Mouse (Mus musculus) T-cell, adult 2 months (primary cell): ENCODE measurements around the gene Klhl12.

Experiments used
- DNase-seq: peaks from one replicate; pipeline ENCODE4 v3.0.0; 2022; ENCODE audit warnings: low spot score

Klhl12 gene

DNA sequence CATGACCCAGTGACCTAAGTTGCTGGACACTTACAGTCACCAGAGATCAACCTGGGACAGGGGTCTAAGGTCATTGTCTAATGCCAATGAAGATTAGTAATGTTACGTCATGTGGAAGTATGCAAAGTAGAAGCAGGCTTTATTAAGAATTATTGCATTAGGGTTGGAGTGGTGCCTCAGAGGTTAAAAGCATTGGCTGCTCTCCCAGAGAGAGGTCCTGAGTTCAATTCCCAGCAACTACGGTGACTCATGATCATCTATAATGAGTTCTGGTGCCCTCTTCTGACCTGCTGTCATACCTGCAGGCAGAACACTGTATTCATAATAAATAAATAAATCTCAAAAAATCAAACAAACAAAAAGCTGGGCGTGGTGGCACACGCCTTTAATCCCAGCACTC is 5.1 kb upstream of the Klhl12 start:
- DNase-seq: no peak

DNA sequence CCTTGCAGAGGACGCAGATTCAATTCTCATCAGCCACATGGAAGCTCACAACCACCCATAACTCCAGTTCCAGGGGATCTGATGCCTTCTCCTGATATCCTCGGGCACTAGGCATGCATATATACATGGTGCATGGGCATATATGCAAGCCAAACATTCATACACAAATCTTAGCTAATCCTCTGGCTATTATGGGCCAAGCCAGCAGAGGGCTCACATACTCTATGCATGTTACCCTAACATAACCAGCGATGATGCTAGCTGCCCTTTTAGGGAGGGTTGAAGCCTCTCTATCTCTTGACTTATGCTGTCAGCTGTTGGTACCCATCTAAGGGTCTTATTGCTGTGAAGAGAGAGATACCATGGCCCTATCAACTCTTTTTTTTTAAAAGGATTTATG is 4.3 kb upstream of the Klhl12 start:
- DNase-seq: peak; percentile 54

DNA sequence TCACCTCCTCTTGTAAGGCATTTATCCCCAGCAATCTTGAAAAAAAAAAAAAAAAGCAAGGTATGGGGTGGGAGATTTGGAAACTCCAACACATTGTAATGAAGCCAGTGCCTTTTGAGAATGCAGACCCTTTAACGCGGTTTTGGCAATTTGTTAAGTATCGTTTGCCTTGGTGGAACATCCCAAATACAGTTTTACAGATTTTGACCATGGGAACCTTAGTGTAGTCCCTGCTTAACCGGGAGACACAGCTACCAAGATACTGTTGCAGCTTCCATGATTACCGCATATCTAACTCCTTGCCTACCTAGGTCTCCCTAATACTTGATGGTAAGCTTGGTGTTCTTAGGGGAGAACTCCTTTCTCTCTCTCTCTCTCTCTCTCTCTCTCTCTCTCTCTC is 729 bp downstream of the Klhl12 start:
- DNase-seq: no peak

DNA sequence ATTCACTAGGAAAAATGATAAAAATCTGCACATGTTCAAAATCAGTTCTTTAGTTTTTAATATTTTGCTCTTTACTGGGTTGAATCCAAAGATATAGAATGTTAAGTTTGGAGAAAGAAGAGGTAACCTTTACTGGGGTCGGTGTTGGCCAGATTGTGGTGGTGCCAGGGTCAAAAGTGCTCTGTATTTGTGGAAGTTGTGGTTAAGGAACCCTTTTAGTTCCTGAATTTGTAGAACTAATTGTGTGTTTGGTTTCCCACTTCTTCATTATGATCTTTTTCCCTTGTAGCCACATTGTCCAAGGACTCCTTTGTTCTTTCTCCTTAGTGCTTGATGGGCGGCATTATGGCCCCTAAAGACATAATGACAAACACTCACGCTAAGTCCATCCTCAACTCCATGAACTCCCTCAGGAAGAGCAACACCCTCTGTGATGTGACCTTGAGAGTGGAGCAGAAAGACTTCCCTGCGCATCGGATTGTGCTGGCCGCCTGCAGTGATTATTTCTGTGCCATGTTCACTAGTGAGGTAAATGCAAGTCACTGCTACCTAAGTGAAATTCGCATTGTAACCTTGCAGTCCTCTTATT is 2.9 kb downstream of the Klhl12 start:
- DNase-seq: no peak

DNA sequence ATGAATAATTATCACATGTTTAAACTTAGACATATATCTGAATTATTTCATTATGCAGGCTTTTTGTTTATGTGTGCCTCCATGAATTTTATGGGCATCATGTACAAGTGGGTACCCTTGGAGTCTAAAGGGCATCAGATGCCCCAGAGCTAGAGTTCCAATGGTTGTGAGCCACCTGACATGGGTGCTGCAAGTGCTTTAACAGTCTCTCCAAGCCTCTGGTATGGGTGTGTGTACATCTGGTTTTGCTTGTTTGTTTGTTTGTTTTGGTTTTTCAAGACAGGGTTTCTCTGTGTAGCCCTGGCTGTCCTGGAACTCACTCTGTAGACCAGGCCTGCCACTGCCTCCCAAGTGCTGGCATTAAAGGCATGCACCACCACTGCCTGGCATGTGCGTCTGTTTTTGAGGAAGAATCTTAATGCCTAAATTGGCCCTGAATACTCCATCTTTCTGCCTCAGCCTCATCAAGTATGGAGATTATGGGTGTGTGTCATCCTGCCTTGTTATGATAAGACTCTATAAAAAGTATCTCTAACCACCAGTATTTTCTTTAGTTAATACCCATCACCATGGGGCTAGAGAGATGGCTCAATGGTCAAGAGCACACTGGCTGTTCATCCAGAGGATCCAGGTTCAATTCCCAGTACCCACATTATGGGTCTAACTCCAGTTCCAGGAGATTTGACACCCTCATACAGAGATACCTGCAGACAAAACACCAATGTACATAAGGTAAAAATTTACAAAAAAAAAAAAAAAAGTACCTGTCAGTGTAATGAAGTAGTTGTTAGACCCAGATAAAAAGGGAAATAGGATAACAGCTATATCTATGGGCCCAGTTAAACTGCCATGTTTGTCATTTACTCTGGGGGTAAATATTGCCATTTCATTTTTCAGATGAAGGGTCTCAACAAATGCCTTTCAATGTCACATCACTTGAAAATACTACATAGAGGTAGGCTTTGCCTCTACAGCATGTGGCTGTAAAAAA is 5.3 kb downstream of the Klhl12 start:
- DNase-seq: no peak

DNA sequence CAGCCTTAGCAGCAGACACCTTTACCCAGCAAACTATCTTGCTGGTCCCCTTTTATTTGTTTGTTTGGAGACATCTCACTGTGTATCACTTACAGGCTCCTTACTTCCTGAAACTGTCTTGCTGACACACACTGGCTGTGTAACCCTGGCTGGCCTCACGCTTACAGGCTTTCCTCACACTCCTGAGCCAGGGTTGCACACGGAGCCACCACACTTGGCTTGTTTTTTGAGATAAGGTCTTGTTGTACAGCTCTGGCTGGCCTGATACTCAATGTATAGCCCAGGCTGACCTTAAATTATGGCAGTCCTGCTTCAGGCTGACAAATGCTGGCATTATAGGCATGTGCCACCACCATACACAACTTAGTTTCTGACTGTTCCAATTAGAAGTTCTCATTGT is 29.3 kb downstream of the Klhl12 start:
- no peak for DNase-seq

DNA sequence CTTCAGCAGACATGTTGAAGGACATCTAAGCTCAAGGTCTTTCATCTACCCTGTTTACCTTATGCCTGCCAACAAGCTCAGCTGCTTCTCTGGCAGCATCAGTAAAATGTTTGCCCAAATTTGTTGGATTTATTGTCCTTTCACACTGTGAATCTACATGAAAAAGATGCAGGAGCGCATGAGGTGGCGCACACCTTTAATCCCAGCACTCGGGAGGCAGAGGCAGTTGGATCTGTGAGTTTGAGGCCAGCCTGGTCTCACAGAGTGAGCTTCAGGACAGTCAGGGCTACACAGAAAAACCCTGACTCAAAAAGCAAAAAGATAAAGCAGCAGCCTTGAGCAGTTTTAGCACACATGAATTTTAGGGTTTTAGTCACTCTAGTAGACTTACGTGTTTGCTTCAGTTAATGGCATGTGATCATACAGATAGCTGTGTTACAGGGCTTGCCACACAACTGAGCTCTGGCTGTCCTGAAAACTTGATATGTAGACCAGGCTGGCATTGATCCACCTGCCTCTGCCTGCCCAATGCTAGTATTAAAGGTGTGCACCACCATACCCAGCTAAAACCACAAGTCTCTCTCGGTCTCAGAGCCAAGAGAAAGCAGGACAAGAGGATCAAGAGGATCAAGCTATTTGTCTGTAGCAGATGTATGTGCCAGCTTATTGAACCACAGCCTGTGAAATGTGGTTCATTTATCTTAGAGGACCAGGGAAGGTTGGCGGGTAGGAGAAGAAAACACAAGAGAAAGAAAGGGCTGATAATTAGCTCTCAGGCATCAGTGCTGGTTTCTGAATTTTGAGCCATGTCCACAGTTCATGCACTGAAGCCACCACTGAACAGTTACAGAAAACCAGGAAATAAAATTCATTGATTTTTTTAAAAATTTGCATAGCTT is 35.8 kb downstream of the Klhl12 start:
- no peak for DNase-seq

DNA sequence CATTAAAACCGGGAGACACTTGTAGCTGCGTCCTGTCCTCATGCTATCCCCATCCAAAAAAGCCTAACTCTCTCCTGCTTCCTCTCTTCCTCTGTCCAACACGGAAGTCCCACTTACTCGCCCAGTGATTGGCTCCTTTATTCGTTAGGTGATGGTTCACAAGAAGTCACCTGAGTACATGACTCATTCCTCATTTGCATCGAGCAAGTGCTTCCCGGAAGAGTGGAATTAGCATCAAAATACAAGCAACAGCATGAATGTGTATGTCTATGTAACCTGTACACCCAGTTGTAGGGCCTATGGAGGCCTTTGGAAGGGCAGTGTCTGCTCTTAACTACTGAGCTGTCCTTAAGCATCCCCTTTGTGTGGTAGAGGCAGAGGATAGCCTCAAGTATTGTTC is 36.9 kb downstream of the Klhl12 start:
- no peak for DNase-seq

DNA sequence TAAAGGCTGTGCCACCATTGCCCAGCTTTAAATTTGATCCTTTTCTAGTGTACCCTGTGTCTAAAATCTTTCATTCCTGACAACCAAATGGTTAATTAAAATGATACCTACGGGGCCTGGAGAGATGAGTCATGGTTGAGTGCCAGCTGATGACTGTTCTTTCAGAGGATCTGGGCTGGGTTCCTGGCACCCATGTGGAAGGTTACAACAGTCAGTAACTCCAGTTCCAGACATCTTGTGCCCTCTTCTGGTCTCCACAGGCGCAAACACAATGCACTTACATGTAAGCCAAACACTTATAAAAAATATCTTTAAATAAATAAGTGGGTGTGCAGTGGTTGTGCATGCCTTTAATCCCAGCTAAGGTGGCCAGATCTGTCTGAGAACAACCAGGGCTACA is 38.2 kb downstream of the Klhl12 start:
- peak; percentile 5 for DNase-seq

DNA sequence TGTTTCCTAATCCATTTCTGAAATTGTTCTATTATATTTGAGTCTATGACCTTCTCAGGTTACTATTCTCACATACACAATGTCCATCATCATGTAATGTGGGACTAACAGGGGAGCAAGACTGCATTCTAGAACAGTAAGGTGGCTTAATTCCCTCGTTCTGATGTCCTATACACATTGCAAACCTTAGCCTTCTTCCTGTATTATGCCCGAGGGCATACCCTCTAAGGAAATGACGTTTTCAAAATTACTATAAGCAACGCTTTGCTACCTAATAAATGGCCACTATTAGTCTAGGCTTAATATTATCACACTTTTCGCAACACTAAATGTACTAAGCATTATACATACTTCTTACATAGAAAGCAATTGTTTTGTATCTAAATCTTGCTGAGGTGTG is 38.6 kb downstream of the Klhl12 start:
- no peak for DNase-seq

DNA sequence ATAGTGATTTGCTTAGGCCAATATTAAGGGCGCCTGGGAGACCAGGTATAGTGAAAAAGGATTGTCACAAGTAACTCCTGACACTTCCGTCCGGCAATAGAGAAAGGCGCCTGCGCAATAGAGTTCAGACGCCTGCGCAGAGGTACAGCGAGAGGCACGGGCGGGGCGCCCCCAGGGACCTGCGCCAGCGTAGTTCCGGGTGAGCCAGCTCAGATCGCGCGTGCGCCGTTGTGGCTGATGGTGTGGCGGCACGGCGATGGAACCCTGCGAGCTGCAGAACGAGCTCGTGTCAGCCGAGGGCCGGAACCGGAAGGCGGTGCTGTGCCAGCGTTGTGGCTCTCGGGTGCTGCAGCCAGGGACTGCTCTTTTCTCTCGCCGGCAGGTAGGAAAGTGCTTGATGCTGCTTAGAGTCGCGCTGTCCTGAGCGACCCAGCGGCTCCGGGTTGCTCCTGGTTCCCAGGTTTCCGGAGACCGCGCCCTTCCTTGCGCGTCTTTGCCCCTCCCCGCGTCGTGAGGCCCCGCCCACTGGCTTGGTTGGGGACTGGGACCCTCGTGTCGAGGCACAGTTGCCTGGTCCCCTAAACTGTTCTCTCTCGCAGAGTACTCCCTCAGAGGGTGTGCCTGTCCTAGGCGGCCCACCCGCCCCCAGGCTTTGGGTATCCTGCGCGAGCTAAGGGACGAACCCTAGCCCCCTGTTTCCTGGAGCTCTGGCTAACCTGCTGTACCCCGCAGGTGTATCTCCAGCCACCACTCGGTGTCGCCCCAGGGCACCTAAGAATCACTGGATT is 39.3 kb downstream of the Klhl12 start, which contains the start of gene Rabif:
Gene Rabif (plus strand): TSS at position 221 of the 788 bp plus-strand sequence.
- DNase-seq: peak; percentile 100

DNA sequence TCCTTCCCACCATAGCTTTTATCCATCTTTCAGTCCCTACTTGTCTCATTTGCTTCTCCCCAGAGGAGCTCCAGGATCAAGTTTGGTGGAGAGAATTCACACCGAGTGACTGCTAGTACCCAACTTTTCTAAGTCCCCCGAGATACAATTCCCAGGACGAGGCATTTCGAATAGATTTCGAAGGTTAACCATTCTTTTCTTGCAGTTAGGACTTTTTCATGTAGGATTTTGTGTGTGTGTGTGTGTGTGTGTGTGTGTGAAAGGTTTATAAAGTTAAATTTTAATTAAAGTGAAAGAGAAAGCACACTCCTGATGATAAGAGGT is 39.8 kb downstream of the Klhl12 start:
- DNase-seq: no peak

DNA sequence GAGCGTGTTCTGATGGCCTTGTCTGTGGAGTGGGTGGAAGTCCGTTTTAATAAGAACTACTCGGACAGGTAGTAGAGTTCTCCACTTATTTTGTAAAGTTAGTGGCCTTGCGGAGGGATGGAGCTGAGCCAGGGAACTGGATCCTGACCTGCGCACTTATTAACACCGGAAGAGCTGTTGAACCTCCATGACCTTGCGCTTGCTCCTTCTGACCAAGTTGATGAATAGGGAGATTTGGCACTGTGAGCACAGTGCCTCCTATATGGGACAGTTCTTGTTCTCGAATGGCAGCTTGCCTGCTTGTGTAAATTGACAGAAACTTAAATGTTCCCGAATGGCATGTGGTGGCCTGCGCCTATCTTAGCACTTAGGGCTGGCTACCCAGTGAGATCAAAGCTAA is 40.7 kb downstream of the Klhl12 start:
- no peak for DNase-seq

DNA sequence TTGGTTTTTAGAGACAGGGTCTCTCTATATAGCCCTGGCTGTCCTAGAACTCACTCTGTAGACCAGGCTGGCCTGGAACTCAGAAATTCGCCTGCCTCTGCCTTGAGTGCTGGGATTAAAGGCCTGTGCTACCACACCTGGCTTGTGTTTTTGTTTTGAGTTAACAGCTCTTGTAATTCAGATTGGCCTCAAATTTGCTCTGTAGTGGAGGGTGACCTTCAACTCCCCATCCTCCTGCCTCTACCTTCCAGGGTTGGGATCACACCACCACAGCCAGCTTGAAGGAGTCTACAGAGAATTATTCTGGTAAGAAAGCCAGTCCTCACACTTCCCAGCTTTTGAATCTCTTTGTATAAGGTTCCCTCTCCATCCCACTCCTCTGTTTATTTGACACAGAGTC is 45.6 kb downstream of the Klhl12 start:
- DNase-seq: no peak

DNA sequence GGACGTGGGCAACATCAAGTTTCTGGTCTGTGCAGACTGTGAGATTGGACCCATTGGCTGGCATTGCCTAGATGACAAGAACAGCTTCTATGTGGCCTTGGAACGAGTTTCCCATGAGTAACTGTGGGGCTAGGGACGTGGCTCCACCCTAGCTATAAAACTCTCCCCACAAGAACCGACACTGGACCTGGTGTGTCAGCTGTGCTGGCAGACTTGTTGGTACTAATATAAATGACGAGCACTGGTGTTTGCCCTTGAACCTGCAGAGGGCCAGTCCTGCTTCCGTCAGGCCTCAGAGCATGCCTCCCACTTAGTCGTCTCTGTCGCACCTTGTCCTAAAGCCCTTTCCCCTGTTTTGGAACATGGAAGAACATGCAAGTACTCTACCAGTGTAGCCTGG is 50.9 kb downstream of the Klhl12 start:
- DNase-seq: no peak

DNA sequence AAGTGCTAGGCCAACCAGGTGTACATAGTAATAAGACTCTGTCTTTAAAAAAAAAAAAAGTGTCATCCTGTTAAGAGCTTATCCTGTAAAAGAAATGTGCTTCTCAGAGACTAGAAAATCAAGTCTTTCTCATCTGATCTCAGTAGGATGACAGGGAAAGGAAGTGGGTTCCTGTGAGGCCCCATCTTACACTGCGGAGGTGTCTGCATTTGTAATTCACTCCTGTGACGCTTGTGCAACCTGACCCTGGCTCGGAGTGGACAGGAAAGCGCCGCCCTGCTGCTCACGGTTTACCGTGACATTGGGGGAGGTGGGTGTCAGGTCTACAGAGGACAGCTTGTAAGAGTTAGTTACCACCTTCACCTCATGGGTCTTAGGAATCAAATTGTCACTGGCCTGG is 54.7 kb downstream of the Klhl12 start:
- peak; percentile 65 for DNase-seq

DNA sequence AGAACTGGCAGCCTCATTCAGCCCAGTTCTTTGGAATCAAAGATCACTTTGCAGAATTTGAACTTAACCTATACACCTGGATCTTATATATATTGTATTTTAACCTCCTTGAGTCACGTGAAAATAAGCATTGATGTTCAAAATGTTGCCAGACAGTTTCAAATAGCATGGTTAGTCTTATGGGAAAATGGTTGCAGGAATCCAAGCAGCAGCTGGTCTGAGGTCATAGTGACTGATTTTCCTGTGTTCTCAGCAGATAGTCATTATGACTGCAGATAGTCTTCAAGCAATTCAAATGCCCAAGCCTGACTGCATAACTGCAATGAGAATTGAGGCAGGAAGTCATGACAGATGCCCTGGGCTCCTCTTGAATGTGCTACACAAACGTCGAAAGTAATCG is 56.9 kb downstream of the Klhl12 start:
- DNase-seq: no peak

DNA sequence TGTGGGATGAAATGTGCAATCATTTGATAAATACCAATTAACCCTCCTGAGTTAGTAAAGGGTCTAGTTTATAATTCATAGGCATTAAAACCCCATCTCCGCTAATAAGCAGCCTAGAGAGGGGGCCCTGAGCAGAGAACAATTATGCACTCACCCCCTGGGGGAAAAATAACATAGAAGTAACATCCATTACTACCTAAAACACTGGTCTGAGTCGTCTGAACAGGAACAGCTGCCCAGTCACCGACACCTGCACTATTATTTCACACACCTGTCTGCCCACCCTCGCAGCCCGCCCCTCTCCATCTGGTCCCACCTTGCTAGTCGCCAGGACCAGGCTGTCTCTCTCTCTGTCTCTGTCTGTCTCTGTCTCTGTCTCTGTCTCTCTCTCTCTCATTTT is 57.3 kb downstream of the Klhl12 start:
- no peak for DNase-seq

DNA sequence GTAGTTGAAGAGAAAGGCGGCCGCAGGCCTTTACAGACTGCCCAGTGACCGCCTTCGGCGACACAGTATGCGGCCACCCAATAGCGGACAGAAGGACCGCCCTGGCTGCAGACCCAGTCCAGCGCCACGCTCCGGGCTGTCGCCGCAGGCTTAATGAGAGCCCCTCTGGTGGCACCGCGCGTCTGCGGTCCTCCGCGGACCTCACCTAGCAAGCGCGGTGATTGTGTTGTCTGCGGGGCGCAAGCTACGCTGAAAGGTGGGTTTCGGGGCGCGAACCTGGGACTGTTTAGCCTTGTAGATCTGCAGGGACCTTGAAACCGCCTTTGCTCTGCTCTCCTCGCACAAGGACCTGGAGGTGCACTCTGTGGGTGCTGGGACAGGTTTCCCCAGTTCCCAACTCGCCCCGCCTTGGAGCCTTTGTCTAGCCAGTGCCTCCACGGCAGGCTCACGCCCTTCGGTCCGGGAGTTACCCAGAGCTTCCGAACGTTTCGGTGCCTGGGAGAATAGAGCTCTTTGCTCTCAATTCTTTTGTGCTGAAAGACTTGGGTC is 58.1 kb downstream of the Klhl12 start:
- DNase-seq: peak; percentile 6

DNA sequence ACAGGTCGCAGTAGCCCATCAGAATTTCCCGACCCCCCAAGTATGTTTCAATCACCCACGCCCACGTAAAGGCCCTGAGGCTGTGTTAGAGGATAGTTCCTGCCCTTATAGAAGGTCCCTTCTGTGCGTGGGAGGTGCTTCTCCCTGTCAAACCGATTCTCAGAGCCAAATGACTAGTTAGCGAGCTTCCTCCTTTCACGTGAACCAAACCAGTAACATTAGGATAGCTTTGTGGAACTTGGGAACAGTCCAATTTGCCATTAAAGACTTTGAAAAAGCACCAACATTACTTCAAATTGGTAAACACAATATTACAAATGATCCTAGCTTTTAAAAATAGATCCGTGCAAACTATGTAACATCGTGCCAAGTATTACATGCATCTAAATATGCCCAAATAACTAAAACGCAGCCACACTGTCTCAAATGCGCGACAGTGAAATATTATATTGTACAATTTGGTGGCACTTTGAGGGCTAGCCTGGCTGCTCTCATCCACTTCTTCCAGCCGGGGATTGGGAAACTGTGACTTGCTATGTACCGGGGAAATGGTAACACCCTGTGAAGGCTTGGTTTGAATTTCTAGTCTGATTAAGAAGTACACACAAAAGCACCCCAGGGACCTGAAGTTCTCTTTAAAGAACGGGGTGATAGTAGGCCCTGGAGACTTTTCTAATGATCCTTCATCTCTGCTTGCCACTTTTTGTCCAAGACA is 58.7 kb downstream of the Klhl12 start:
- DNase-seq: no peak

DNA sequence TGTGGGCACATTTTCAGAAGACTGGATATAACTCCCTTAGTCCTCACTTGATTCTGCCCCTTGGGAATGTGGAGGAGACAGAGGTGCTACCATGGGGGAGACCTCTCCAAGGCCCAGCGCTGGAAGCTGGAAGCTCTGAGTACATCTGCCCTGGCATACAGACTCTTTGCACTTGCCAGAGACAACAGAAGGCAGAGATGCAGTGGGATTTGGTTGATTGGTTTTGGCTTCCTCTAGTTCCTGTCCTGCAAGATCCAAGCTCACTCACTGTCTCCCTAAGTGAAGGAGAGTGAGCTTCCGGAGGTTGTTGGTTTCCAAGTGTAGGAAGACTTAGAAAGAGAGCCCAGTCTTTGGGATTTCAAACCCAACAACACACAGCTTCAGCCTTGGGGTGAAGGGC is 60.6 kb downstream of the Klhl12 start:
- no peak for DNase-seq
